ENCODE assay signal across 12 mouse cellular contexts in genomic region chr14:79518761-79519662, GRCm38 (mm10). TPM values are rescaled to one million over a fixed set of nuclear protein-coding genes. Genes with fewer than 3 reads are reported as not detected.
A peak's percentile ranks its signal among the peaks of the same experiment; 100 is the strongest.
DNase-seq lines count a peak whose midpoint lies in the region; ATAC-seq and TF ChIP-seq lines count a peak whose summit lies in the region.
"Had no signal": no experiment of that assay in that cellular context is flagged by ENCODE, and none has a peak within 500 bp of the region (broad histone marks: within the 10 kb centered on the region; RNA-seq: fewer than 3 reads in every experiment).

No protein-coding gene starts in this region.

- no peaks in the 10 kb centered on the region for H3K9me3 ChIP-seq in heart, embryonic 12.5 days (replicated peaks)
- H3K9me3 ChIP-seq in liver, embryonic 14.5 days (ENCODE audit: control insufficient read depth, low read length) = no peaks in the 10 kb centered on the region
- H3K9me3 ChIP-seq: limb, embryonic 12.5 days had no signal

- H3K27me3 ChIP-seq in heart, adult 2 months (ENCODE audit: control insufficient read depth, insufficient read depth, low read length) = no peaks in the 10 kb centered on the region
- H3K27me3 ChIP-seq in heart, embryonic 12.5 days (replicated peaks) = no peaks in the 10 kb centered on the region
- no peaks in the 10 kb centered on the region for H3K27me3 ChIP-seq in liver, embryonic 14.5 days (ENCODE audit: control insufficient read depth, insufficient read depth, low read length)
- H3K27me3 ChIP-seq: limb, embryonic 12.5 days; Patski had no signal

- H3K27ac ChIP-seq in heart, adult 2 months = peak overlapping the region; percentile 40
- H3K27ac ChIP-seq in heart, embryonic 12.5 days (ENCODE audit: poor library complexity, severe bottlenecking) = no peak overlapping the region
- peak overlapping the region; percentile 62 for H3K27ac ChIP-seq in liver, embryonic 14.5 days
- no peak overlapping the region; the same call in 1 of the 2 replicates for H3K27ac ChIP-seq in layer of hippocampus, adult 2 months
- H3K27ac ChIP-seq: limb, embryonic 12.5 days had no signal

- TF ChIP-seq EP300 in heart, adult 2 months (IDR thresholded peaks at IDR 0.05; ENCODE audit: insufficient read depth, low read depth, low read length) = no peak
- TF ChIP-seq EP300 in liver, embryonic 14.5 days (IDR thresholded peaks at IDR 0.05; ENCODE audit: low read depth) = no peak

- peaks cover 36% of the 10 kb centered on the region for H3K36me3 ChIP-seq in heart, adult 2 months (ENCODE audit: control insufficient read depth, insufficient read depth, low read length)
- no peaks in the 10 kb centered on the region for H3K36me3 ChIP-seq in heart, embryonic 12.5 days
- no peaks in the 10 kb centered on the region for H3K36me3 ChIP-seq in liver, embryonic 14.5 days (replicated peaks; ENCODE audit: control insufficient read depth, insufficient read depth, low read depth)
- H3K36me3 ChIP-seq: limb, embryonic 12.5 days had no signal

- no peak for TF ChIP-seq POLR2A in heart, adult 2 months (IDR thresholded peaks at IDR 0.05; ENCODE audit: insufficient read depth, low read depth, low read length)

- H3K4me2 ChIP-seq in heart, embryonic 12.5 days = no peak overlapping the region
- peak overlapping the region; percentile 67 for H3K4me2 ChIP-seq in liver, embryonic 14.5 days (ENCODE audit: low read depth)
- H3K4me2 ChIP-seq: limb, embryonic 12.5 days had no signal

- ATAC-seq in heart, embryonic 12.5 days (ENCODE audit: insufficient number of reproducible peaks, low FRiP score) = no peak
- no peak for ATAC-seq in liver, embryonic 14.5 days (ENCODE audit: insufficient read depth)
- ATAC-seq: Patski had no signal

- 55% methylated on average over 19 of the region's 19 CpGs for WGBS in heart, adult 2 months
- 66% methylated on average over 19 of the region's 19 CpGs for WGBS in heart, embryonic 12.5 days
- 42% methylated on average over 19 of the region's 19 CpGs for WGBS in liver, embryonic 14.5 days (ENCODE audit: insufficient replicate concordance)

- intact Hi-C loops in heart, adult 2 months (cut with DNase I) = loop anchor here (2.0 kb wide), 1 partner anchor 16 kb away; no protein-coding TSS in a partner anchor

- DNase-seq in heart, adult 2 months = peak in 1 of 2 experiments; percentile 40
- DNase-seq in thymus, postnatal 0 days (ENCODE audit: low spot score) = peak; percentile 38
- DNase-seq in thymus, postnatal 10 days (ENCODE audit: low spot score in 2 of 2) = no peak
- DNase-seq in liver, embryonic 14.5 days (ENCODE audit: low read depth in 3 of 3, low spot score in 3 of 3) = no peak
- no peak for DNase-seq in natural killer cell, adult 2 months (ENCODE audit: low spot score in 2 of 2)
- DNase-seq in layer of hippocampus, adult 2 months (ENCODE audit: low spot score in 2 of 2) = no peak
- DNase-seq in MN1 (ENCODE audit: low spot score) = no peak
- DNase-seq: cerebellum, adult 11 months; kidney, adult 18-20 months had no signal

- peaks cover 19% of the 10 kb centered on the region for H3K4me1 ChIP-seq in heart, adult 2 months (ENCODE audit: control insufficient read depth, insufficient read depth, low read length)
- peaks cover 16% of the 10 kb centered on the region for H3K4me1 ChIP-seq in heart, embryonic 12.5 days (replicated peaks)
- H3K4me1 ChIP-seq in liver, embryonic 14.5 days (replicated peaks; ENCODE audit: control insufficient read depth in 2 of 2, insufficient read depth in 2 of 2, low read length in 1 of 2) = peaks cover 45 to 53% of the 10 kb centered on the region in 2 experiments

- TF ChIP-seq CTCF in heart, adult 2 months (IDR thresholded peaks at IDR 0.05) = no peak
- no peak for TF ChIP-seq CTCF in liver, embryonic 14.5 days (IDR thresholded peaks at IDR 0.05; ENCODE audit: low read depth)
- no peak for TF ChIP-seq CTCF in layer of hippocampus, adult 2 months (conservative IDR thresholded peaks at IDR 0.05)

- H3K79me2 ChIP-seq in heart, adult 2 months (replicated peaks; ENCODE audit: control insufficient read depth, insufficient read depth, low read length) = peaks cover 9% of the 10 kb centered on the region

- peak overlapping the region; percentile 56 for H3K9ac ChIP-seq in heart, adult 2 months (ENCODE audit: low read depth, low read length)
- H3K9ac ChIP-seq in heart, embryonic 12.5 days = no peak overlapping the region
- peak overlapping the region; percentile 66 for H3K9ac ChIP-seq in liver, embryonic 14.5 days (replicated peaks)
- H3K9ac ChIP-seq: limb, embryonic 12.5 days had no signal

- H3K4me3 ChIP-seq in heart, adult 2 months = peak overlapping the region; percentile 7; the same call in 1 of the 2 replicates
- no peak overlapping the region for H3K4me3 ChIP-seq in heart, embryonic 12.5 days
- H3K4me3 ChIP-seq in liver, embryonic 14.5 days (ENCODE audit: insufficient read depth in 1 of 2, low read depth in 2 of 2, low read length in 2 of 2) = peak overlapping the region; percentile 41 to 44
- H3K4me3 ChIP-seq in layer of hippocampus, adult 2 months = no peak overlapping the region
- H3K4me3 ChIP-seq: limb, embryonic 12.5 days had no signal

RNA-seq across cellular contexts. Expression of gene Wbp4, which starts 37.7 kb away (rescaled TPM):
- 10 to 100 TPM; 22.0 to 22.7 TPM for total RNA-seq in heart, adult 2 months (2021)
- 3.7 and 7.0 TPM in 2 replicates for polyA plus RNA-seq in heart, adult 2 months (2012; rRNA removed)
- 29.5 and 30.6 TPM in 2 replicates for polyA plus RNA-seq in heart, embryonic 12.5 days (2016; fragmentation: Nextera tagmentation; extraction: Ambion mirVana)
- 45.7 and 49.9 TPM in 2 replicates for polyA plus RNA-seq in thymus, postnatal 0 days (2015; fragmentation: Nextera tagmentation; extraction: Ambion mirVana)
- polyA plus RNA-seq in liver, embryonic 14.5 days (2012; rRNA removed) = 3.1 and 6.2 TPM in 2 replicates
- polyA plus RNA-seq in liver, embryonic 14.5 days (2014; fragmentation: Nextera tagmentation; extraction: Ambion mirVana) = 14.2 and 16.8 TPM in 2 replicates
- 10 to 100 TPM; 50.4 to 52.8 TPM for total RNA-seq in layer of hippocampus, adult 2 months (2021)

RNA-seq across cellular contexts. Expression of gene Elf1, which starts 38.0 kb away (rescaled TPM):
- 10 to 100 TPM; 13.3 to 13.7 TPM for total RNA-seq in heart, adult 2 months (2021)
- polyA plus RNA-seq in heart, adult 2 months (2012; rRNA removed) = 6.6 and 11.3 TPM in 2 replicates
- 10.5 and 11.0 TPM in 2 replicates for polyA plus RNA-seq in heart, embryonic 12.5 days (2016; fragmentation: Nextera tagmentation; extraction: Ambion mirVana)
- polyA plus RNA-seq in thymus, postnatal 0 days (2015; fragmentation: Nextera tagmentation; extraction: Ambion mirVana) = 86.6 and 108 TPM in 2 replicates
- 6.0 and 9.3 TPM in 2 replicates for polyA plus RNA-seq in liver, embryonic 14.5 days (2012; rRNA removed)
- 8.7 and 9.9 TPM in 2 replicates for polyA plus RNA-seq in liver, embryonic 14.5 days (2014; fragmentation: Nextera tagmentation; extraction: Ambion mirVana)
- 1 to 10 TPM; 4.6 to 4.8 TPM for total RNA-seq in layer of hippocampus, adult 2 months (2021)

Comparison
In these comparisons a context has a peak if more than half of its experiments do, and no peak if none do; other contexts are left out.
1. H3K27ac ChIP-seq: peak in heart, adult 2 months (single experiment) and liver, embryonic 14.5 days (single experiment); none in heart, embryonic 12.5 days (single experiment) and layer of hippocampus, adult 2 months (single experiment).
2. H3K4me3 ChIP-seq: peak in heart, adult 2 months (single experiment) and liver, embryonic 14.5 days (2 of 2); none in heart, embryonic 12.5 days (single experiment) and layer of hippocampus, adult 2 months (single experiment).